Mouse (Mus musculus) frontal cortex, postnatal 36 days (tissue): ENCODE data around the gene Pptc7.

Source experiments
- DNase-seq, 2 experiments: peaks; one replicate each; pipeline ENCODE4 v3.0.0; 2022; ENCODE audit warnings: low spot score in 2 of 2

Gene Pptc7

DNA sequence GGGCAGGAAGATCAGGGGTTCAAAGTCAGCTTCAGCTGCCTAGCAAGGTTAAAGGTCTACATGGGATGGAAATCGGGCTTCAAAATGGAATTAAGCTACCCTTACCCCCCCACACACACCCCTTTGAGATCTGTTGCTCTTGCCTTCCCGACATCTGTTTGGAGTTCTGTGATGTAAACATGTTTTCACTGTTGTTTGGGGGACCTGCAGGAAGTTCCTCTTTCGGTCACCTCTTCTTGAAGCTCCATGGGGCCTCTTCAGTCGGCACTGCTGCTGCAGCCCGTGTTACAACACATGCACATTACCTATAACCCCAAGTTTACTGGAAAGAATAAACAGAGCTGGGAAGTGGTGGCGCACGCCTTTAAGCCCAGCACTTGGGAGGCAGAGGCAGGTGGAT, 17.0 kb upstream of the Pptc7 start:
- DNase-seq = no peak

DNA sequence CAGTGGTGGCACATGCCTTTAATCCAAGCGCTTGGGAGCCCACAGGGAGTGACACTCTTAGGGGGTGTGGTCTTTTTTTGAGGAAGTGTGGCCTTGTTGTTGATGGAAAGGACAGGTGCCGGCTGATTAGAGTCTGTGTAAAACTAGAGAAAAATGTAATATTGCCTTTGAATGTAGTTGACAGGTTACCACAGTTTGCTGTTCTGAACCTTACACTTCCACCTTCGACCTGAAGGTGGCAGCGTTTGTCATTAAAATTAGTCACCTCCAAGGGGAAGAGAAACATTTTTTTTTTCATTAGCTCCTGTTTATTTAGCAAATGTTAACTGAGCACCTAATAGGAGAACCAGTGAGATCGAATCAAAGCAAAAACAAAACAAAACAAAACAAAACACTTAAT, 16.3 kb upstream of the Pptc7 start:
- DNase-seq = peak; percentile 68 to 75

DNA sequence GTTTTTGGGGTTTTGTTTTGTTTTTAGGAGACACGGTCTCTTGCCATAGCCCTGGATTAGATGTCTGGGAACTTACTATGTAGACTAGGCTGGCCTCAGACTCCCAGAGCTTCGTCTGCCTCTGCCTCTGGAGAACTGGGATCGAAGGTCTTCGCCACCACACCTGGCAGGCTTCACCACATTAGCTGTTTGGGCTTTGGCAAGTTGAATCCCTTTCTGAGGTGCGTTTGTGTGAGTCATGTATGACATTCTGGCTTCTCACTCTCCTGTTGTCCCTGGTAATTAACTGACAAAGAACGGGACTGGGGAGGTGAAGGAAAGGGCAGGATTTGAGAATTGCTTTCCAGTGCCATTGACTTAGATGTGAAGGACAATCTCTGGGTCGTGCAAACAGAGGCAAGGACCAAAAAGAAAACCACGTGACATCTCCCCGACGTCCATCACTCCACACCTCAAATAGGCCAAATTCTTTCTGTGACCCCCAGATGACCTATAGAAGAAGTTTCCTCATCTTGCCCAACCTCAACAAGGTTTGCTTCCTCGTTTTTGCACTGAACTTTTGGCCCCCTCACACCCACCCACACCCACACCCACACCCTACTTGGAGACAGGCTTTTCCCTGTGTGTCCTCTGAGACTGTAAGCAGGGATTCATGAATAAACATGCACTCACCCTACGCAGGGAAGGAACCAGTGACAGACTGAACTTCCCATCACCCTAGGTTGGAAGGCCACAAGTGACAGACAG, 15.1 kb upstream of the Pptc7 start:
- no peak for DNase-seq

DNA sequence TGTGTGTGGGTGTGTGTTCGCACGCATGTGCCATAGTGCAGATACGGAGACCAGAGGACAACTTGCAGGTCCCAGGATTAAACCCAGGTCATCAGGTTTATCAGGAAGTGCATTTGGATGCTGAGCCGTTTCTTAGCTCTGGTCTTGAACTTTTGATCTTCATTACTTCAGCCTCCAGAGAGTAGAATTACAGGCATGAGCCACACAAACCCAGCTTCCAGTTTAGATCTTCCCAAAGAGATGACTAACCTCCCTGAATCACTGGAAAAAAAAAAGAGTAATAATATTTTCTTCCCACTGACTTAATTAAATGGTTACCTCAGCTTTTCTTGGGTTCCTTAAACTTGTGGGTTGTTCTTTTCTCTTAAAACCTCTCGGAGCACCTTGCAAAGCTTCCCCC, 11.3 kb upstream of the Pptc7 start:
- no peak for DNase-seq

DNA sequence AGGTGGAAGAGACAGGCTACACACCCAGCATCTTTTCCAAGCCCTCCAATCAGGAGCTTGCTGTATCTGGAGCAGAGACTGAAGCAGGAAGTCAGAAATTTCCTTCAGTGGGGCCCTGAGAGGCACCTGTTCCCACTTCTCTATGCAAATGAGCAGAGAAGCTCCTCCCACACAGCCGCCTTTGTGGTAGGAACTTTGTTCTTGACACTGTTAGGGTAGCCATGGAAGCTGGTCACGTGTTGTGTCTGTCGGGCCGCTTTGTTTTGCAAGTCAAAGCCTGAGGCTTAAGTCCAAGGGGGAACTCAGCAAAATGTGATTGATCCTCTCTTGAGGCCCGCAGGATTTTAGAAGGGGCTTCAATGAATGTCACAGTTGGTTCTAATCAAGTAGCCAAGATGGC, 9.4 kb upstream of the Pptc7 start:
- DNase-seq = no peak

GRCm38 (mm10) chr5:122278946-122279345, 5.2 kb upstream of the Pptc7 start:
- DNase-seq = no peak

GRCm38 (mm10) chr5:122279799-122280421, 4.3 kb upstream of the Pptc7 start:
- no peak for DNase-seq

DNA sequence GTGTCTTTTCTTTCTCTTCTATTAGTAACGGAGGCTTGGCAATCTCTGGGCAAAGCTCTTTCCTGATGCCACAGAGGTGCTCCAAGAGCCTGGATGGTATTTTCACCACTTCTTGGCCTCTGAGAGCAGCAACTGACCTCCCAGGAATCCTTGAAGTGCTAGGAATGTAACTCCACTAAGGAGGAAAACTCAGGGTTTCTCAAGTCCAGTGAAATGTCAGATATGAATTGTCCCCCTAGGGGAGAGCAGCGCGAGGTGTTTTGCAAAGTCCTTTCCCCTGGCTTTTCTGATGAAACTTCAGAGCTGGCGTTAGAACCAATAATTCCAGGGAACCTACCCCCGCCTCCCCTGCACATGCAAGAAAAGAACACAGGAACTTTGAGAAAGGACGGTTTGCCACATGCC, 3.7 kb upstream of the Pptc7 start:
- no peak for DNase-seq

DNA sequence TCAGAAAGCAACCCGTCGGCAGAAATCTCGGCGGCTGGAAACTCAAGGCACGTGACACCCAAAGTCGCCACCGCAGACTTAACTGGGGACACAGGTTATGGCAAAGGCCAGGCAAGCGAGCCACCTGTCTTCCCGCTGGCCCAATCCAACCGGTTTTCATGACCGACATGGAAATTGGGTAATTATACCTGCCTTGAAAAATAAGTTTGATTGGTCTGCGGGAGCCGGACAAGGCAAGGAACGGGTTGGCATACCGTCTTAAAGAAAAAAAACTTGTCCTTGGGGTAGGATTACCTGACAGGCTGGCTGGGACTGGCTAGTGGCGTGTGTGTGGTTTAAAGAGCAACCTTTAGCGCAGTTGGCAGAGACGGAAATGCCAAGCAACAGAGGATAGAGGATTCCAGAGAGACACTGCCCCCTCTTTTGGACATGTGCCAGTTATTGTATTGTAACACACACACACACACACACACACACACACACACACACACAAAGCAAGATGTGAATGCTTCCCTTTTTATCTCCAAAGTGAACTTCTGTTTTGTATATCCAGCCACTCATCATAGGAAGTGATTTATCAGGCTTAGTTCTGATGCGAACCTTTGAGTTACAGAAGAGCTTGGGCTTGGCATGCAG, 3.2 kb upstream of the Pptc7 start:
- DNase-seq = no peak

DNA sequence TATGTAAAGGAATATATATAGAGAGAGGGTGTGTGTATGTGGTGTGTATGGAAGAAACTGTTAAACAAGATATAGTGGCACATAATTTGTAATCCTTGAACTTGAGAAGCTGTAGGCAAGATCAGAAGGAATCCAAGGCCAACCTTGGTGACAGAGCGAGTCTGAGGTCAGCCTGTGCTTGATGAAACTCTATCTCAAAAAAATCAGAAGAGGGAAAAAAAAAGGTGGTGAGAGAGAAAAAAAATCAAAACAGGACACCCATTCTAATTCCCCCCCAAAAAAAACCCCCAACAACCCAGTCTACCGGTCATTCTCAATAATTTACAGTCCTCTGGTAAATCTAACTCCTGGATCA, 360 bp upstream of the Pptc7 start:
- DNase-seq = no peak

DNA sequence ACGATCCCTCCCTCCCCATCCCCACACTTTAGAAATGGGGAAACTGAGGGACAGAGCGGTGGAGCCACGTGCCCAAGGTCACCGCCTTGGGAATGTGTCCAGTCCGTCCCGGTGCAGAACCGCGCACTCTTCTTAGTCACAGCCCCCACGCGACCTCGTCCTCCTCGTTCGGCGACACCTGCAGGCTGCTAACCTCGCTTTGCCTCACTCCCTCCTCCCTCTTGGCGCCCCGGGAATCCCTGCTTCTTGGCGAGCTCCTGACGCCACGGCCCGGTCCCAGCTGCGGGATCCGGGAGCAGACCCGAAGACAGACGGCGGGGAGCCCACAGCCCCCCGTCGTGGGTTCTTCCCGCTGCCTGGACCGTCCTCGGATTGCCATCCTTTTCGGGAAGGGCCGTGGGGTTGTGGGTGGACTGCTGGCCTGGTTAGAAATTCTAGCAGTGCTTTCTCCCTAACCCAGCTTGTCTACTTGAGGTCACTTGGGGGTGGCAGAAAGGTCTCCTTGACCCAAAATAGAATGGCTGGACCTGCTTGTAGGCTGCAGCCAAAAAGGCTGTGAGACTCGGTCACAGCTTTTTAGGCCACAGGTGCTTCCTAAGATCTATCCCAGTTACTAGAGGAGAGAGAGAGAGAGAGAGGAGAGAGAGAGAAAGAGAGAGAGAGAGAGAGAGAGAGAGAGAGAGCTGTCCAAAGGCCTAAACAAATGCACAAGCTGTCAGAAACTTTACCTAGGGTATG, 1.0 kb downstream of the Pptc7 start:
- peak; percentile 39 to 45 for DNase-seq

GRCm38 (mm10) chr5:122285767-122286150, 1.6 kb downstream of the Pptc7 start:
- no peak for DNase-seq

DNA sequence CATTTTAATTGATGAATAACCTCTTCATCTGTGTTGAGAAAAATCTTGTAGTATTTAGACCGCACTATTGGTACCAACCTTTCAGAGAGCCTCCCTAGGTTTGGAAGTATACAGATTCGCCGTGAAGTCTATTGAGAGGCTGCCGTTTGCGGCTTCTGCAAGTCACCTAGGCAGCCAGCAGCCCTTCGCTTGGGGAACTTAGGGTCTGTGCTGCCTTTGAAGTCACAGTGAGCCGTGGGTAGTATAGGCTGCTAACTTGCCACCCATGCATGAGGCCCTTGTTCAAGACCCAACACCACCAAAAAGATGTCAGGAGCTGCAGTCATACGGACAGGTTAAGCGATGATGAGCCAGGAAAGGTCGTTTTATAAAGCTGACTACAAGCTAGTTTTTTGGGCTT, 2.0 kb downstream of the Pptc7 start:
- no peak for DNase-seq

DNA sequence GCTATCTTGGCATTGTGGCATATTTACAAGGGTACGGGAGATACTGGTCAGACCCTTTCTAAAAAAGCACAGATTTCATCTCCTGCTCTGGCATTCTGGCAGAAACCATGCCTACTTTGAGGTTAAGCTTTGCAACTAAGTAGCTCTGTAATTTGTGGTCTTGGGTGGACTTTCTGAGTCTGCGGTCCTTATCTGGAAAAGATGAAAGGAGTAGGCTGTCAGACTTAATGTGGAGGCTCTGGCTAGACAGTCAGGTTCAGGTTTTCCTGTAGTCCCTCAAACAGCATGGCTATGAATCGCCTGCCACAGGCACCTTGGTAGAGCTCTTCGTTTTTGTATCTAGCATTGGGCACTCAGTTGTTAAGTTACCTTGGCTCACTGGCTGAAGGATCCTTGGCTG, 2.9 kb downstream of the Pptc7 start:
- no peak for DNase-seq

DNA sequence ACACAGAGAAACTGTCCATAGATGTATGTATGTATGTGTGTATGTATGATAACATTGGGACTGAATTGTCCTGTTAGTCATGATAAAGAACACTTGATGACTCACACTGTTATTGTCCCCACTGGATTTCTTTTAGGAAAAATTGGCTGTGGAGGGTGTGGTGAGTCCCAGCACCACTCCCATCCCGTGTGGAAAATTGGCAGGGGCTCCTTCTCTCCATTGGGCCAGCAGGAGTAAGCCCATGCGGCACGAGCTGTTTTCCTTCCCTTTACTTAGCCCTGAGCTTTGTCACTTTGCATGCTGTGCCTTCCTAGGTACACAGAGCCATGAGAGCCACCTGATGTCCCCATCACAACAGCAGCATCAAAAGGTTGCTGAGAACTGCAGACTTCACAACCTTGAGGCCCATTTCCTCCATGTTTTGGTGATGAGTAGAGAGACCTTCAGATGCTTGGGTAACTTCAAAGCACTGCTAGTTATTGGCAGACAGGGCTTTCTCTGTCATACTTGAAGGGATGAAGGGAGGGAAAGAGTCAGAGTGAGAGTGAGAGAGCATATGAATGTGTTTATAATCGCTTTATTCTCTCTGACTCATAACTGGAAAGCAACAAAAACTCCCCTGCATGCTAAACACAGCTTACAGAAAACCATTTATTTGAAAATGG, 4.1 kb downstream of the Pptc7 start:
- no peak for DNase-seq

GRCm38 (mm10) chr5:122291149-122291548, 7.0 kb downstream of the Pptc7 start:
- no peak for DNase-seq

DNA sequence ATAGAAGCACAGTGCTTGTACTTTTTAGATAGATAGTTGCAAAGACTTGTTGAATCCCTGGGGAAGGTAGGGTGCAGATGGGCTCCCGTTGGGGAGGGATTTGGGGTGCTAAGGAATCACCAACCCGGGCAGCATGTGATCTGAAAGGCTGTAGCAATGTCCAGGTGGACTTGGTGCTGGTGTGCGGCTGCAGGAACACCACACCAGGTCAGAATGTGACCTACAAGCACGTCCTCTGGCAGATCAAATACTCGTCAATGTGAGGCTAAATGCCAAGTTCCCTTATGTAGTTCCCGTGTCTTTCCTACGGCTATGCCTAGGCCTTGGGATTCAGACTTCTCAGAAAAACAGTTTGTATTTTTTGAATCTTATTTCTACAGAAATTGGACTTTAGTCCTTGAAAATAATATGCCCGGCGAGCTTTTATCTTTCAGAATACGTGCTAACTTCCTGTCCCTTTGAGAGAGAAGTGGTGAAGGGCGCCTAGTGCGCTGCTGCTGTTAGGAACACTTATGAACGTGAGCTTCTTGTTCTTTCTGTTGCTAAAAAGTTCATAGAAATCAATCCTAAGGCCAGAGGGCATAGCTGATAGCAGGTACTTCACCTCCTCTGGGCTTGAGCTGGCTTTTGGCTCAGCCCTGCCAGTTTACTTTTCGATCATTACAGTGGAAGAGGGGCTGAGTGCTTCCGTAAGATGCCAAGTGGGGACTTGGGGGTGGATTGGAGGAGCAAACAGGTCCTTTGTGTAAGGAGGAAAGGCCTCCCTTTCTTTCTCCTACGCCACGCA, 7.6 kb downstream of the Pptc7 start:
- DNase-seq = no peak

GRCm38 (mm10) chr5:122293131-122293530, 9.0 kb downstream of the Pptc7 start:
- no peak for DNase-seq

- DNase-seq = no peak
Observed at GRCm38 (mm10) chr5:122294219-122294735, 10.1 kb downstream of the Pptc7 start.

DNA sequence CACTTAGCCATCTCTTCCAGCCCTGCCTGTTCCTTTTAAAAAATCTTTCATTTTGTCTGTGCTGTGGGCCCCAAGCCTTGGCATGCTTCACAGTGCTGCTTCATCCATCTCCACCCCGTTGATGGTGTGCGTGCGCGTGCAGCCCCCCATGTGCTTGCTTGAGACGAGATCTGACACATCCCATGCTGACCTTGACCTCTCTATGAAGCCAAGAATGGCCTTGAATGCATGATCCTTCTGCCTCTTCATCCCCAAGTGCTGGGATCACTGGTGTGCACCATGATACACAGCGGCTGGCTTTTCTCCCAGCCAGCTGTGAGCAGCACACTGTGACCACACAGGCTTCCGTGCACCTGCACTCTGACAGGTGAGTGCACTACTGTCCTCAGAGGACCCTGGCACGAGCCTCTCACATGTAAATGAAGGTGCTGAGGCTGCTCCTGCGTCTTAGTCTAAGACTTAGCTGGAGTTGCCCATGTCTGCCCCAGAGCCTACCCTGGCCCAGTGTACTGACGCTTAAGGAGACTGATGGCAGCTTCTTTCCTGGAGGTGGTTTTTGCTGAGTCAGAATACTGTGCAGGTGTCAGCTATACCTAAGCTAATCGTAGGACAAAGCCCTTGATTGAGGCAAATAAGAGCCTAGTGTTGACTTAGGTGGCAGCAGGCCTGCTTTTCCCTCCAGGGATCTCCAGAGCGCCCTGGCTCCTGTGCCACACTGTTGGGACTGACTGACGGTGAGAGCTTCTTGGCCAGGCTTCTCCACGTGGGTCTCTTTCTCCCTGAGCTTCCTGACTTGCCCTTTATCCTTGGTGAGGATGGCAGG, 11.2 kb downstream of the Pptc7 start:
- no peak for DNase-seq
